Mouse (Mus musculus): ENCODE data around the gene Slc35b4. TPM values are rescaled to one million over a fixed set of nuclear protein-coding genes. Genes with fewer than 3 reads are reported as not detected.

The Slc35b4 gene
- total RNA-seq (2021) = 10 to 100 TPM; 65.4 to 68.6 TPM
- long read RNA-seq, experiment 1, full-length matches to known transcripts = 90 of 108 reads
- long read RNA-seq, experiment 1, partial matches to known transcripts = 1 of 108 reads
- long read RNA-seq, experiment 1, other reads (novel, unspliced or antisense) = 17 of 108 reads
- long read RNA-seq, experiment 2, full-length matches to known transcripts = 80 of 92 reads
- long read RNA-seq, experiment 2, partial matches to known transcripts = 1 of 92 reads
- long read RNA-seq, experiment 2, other reads (novel, unspliced or antisense) = 11 of 92 reads

DNA sequence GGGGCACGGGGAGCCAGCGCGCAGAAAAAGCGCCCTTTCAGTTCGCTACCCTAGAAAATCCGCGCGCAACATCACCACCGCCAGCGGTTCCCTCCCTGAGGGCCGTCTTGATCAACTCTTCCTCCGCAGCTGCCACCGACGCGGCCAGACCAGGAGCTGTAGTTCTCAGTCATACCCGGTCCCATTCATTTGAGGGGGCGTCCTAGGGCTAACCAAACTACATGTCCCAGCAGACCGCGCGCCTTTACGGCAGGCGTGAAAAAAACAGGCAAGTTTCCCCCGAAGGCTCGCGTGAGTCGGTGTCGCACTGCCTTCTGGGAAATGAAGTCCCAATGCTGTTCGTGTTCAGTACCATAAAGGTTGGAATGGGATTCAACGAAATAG, at the start of gene Slc35b4:
Slc35b4 (minus strand) TSS at position 248 of the 384 bp plus-strand sequence.
- H3K4me3 ChIP-seq = peak within 1 kb of the TSS; percentile 87
- intact Hi-C loops (cut with DNase I) = loop anchor here (2.0 kb wide), 1 partner anchor 928 kb away; the partner anchor contains the start of gene Exoc4
- TF ChIP-seq CTCF (IDR thresholded peaks at IDR 0.05) = no peak
- peak; percentile 89 to 93 for DNase-seq (ENCODE audit: extremely low spot score in 1 of 2, low spot score in 2 of 2)
- peak within 1 kb of the TSS; percentile 82 for H3K27ac ChIP-seq

DNA sequence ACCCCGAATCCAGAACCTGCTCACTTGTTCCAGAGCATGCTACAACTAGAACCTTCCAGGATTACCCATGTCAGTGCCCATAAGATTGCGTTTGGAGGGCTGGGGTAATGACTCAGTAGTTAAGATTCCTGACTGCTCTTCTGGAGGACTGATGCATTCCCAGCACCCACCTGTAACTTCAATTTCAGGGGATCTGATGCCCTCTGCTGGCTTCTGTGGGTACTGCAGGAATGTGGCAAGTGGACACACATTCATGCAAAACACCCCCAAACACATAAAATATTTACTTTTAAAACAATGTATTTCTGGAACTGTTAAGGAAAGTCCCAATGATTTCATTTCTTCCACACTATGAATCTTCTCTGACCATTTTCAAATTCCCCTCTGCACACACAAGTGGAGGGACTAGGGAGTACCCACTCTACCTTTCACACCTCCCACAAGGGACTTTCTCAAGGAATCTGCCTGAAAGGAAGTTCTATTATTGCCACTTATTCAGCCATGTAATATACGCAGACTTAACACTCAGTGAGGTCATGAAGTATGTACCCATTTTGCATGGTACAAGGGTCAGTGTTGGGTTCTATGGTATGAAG, 48.2 kb upstream of the Slc35b4 start:
- Histone ChIP-seq H3K27ac (no peak overlapping the region), H3K4me3 (no peak overlapping the region)
- DNase-seq (ENCODE audit: extremely low spot score in 1 of 2, low spot score in 2 of 2) = no peak
- intact Hi-C loops (cut with DNase I) = no loop called here
- peak; percentile 25 for TF ChIP-seq CTCF (IDR thresholded peaks at IDR 0.05)

DNA sequence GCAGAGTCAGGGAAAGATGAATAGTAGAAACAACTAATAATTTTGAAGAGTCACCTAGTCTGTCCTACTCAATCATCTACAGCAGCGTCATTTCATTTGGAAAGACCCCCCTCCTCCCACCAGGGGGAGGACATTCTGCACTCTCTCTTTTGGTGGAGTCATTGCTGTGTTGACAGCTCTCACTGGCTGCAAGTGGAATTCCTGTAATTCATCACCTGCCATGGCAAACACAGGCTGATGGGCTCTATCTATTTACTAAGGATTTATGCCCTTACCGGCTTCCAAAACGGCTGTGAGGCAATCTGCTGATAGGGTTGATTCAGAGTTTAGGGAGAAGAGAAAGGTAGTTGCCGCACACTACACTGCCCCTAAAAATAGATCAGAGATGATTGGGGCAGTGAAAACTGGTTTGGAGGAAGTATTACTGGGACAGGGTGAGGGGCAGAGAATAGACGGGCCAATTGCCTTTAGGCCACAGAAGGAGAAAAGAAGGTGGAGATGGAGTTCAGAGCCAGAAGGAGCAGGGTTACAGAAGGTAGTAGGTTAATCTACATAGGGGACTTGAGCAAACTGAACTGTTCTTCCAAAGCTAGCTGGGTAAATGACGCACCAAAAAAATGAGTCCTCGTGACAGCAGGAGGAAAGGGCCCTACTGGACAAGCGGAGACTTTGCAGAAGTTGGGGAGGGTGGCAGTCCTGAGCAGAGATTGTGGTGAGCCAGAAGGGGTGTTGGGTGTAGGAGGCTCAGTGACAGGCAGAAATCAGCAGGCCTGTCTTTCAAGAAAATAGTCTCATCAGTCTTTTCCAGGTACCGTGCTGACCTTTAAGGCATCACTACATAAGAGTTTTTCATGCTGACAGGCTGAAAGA, 39.8 kb upstream of the Slc35b4 start:
- intact Hi-C loops (cut with DNase I) = no loop called here
- no peak overlapping the region for H3K4me3 ChIP-seq
- no peak for TF ChIP-seq CTCF (IDR thresholded peaks at IDR 0.05)
- DNase-seq (ENCODE audit: extremely low spot score in 1 of 2, low spot score in 2 of 2) = no peak
- H3K27ac ChIP-seq = no peak overlapping the region

DNA sequence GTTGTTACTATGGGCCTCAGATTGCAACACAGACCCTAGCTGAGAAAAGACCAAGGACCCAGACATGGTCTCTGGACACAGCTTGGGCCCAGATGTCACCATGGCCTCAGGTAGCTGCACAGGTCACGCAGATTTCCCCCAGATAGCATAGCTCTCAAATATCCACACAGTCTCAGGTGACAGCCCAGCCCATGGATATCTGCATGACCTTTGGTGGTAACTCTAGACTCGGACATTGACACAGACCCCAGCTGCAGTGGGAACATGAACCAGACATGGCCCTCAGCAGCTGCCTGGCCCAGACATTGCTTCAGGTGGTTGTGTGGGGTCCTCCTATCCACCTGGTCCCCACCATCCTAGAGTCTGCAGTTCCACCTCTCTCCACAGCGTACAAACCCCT, 28.8 kb upstream of the Slc35b4 start:
- intact Hi-C loops (cut with DNase I) = loop anchor here (1.0 kb wide), 1 partner anchor 72 kb away; no protein-coding TSS in a partner anchor
- Histone ChIP-seq H3K27ac (no peak overlapping the region), H3K4me3 (no peak overlapping the region)
- no peak for DNase-seq (ENCODE audit: extremely low spot score in 1 of 2, low spot score in 2 of 2)
- no peak for TF ChIP-seq CTCF (IDR thresholded peaks at IDR 0.05)

DNA sequence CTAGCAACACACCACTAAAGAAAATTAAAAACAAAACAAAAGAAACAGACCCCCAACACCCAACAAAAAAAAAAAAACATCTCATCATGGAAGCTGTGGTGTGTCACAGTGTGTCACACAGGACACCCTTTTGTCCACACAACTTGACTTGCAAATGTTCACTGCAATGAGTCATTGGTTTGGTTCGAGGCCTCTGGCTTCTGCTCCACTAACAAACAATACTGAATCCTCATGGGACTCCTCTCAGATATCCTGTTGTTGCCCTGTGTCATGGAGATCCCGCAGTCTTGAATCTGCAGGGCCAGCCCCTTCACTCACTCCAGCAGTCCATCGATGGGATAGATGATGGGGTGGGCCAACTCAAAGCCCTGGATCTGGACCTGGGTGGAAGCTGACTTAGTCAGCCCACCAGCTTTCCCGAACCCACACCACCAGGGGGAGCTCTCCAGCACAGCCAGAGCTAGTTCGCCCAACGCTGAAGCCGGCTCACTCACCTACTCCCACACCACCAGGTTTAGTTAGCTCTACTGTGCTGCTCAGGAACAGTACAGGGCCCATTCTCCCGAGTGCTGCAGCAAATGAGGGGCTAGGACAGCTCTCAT, 28.2 kb upstream of the Slc35b4 start:
- peak; percentile 64 for TF ChIP-seq CTCF (IDR thresholded peaks at IDR 0.05)
- intact Hi-C loops (cut with DNase I) = loop anchor here (1.0 kb wide), 1 partner anchor 72 kb away; no protein-coding TSS in a partner anchor
- H3K4me3 ChIP-seq = no peak overlapping the region
- H3K27ac ChIP-seq = no peak overlapping the region
- DNase-seq (ENCODE audit: extremely low spot score in 1 of 2, low spot score in 2 of 2) = peak; percentile 51 to 73

DNA sequence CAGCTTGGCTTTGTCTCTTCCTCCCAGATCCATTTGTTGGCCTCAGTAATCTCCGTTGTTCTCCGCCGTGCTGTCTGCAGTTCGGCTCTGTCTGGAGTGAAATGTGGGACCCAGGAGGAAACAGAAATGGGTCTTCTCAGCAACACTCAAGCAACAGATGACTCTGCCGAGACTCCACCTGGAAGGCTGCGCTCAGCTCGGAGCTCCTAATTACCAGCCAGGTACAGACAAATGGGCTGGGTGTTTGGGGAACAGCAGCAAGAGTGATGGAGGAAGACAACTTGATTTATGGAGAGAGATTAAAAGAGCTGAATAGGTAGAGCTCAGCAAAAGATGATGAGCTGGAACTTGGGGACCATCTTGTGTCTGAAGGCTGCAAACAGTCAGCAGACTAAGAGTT, 26.6 kb upstream of the Slc35b4 start:
- intact Hi-C loops (cut with DNase I) = no loop called here
- no peak for TF ChIP-seq CTCF (IDR thresholded peaks at IDR 0.05)
- H3K27ac ChIP-seq = no peak overlapping the region
- DNase-seq (ENCODE audit: extremely low spot score in 1 of 2, low spot score in 2 of 2) = no peak
- no peak overlapping the region for H3K4me3 ChIP-seq

DNA sequence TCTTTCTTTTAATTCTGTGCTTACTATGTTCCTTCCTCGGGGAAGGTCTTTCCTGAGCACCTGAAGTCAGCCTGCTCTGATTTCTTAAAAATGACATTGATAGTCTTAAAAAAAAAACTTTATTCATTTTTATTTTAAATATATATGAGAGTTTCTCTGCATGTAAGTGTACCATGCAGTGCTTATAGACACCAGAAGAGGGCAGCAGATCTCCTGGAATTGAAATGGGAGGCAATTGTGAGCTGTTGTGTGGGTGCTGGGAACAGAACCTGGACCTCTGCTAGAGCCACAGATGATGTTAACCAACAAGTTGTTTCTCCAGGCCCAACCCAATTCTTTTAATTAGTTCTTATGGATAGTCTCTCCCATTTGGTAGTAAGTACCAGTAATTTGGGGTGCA, 18.1 kb upstream of the Slc35b4 start:
- intact Hi-C loops (cut with DNase I) = no loop called here
- no peak overlapping the region for H3K4me3 ChIP-seq
- TF ChIP-seq CTCF (IDR thresholded peaks at IDR 0.05) = peak; percentile 30
- no peak overlapping the region for H3K27ac ChIP-seq
- no peak for DNase-seq (ENCODE audit: extremely low spot score in 1 of 2, low spot score in 2 of 2)

DNA sequence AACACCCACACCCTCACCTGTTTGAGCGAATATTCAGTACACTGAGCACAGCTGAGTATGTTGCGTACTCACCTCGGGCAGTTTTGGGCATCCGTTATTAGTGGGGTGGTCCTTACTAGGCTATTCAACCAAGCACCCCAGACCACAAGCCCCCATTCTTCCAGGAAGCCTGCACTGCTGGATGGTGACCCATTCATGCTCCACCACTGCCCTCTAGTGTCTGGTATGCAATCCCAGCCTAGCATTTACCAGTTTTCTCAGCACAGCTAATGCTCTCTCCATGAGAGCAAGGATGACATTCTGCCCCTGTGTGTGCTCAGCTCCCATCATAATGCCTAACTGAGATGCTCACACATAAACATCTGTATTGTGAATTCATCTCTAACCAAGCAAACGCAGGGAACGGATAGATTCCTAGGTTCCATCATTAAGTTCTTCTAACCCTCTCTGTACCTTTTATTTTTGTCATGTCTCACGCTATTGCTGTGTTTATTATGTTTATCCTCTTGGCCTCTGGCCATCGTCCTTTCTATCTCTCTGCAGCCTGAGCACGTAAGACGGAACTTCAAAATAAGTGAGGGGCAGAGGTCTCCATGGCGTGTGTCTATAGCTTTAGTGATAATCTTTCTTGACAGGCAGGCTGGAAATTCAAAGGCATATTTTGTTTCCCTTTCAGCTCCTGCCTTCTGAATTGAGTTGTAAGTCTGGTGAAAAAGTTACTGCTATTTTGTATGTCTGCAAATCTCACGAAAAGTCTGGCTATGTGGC, 17.0 kb upstream of the Slc35b4 start:
- H3K27ac ChIP-seq = no peak overlapping the region
- H3K4me3 ChIP-seq = no peak overlapping the region
- intact Hi-C loops (cut with DNase I) = no loop called here
- peak; percentile 86 for TF ChIP-seq CTCF (IDR thresholded peaks at IDR 0.05)
- peak; percentile 51 to 59 for DNase-seq (ENCODE audit: extremely low spot score in 1 of 2, low spot score in 2 of 2)

DNA sequence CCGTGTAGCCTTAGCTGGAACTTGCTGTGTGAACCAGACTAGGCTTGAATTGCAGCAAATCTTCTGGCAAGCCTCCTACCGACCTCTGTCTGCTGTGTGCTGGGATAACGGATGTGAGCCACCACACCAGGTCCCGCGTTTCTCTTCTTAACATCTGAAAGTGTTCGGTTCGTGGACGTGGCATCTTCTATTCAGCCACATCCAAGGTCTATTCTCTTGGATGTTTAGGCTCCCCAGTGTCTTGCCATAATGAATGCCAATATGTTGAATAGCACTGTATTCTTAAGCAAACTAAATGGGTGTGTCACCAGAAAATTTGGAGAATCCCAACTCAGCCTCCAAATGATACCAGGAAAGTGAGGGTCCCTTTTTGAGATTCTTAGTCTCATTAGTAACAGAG, 14.5 kb upstream of the Slc35b4 start:
- H3K27ac ChIP-seq = no peak overlapping the region
- intact Hi-C loops (cut with DNase I) = no loop called here

DNA sequence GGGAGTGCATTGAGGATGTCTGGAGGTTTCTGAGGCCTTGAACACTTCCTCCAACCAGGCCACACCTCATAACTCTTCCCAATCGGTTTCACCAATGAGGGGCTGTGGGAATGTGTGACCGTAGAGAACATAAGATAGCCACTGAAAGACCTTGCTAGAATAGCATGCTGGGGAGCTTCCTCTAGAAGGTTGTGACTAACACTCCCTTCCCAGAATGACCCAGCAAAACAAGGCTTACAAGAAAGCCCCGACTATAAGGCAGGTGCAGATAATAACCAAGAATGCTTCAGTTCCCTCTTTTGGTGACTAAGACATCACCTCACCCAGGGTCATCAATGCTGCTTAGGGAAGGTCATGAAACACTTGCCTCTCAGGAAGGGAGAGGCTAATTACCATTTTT, 12.6 kb upstream of the Slc35b4 start:
- no peak overlapping the region for H3K27ac ChIP-seq
- TF ChIP-seq CTCF (IDR thresholded peaks at IDR 0.05) = no peak
- DNase-seq (ENCODE audit: extremely low spot score in 1 of 2, low spot score in 2 of 2) = no peak
- H3K4me3 ChIP-seq = no peak overlapping the region
- intact Hi-C loops (cut with DNase I) = no loop called here

More for the DNA sequence above, 14.5 kb upstream of the Slc35b4 start:
- no peak for DNase-seq (ENCODE audit: extremely low spot score in 1 of 2, low spot score in 2 of 2)
- no peak overlapping the region for H3K4me3 ChIP-seq
- no peak for TF ChIP-seq CTCF (IDR thresholded peaks at IDR 0.05)

DNA sequence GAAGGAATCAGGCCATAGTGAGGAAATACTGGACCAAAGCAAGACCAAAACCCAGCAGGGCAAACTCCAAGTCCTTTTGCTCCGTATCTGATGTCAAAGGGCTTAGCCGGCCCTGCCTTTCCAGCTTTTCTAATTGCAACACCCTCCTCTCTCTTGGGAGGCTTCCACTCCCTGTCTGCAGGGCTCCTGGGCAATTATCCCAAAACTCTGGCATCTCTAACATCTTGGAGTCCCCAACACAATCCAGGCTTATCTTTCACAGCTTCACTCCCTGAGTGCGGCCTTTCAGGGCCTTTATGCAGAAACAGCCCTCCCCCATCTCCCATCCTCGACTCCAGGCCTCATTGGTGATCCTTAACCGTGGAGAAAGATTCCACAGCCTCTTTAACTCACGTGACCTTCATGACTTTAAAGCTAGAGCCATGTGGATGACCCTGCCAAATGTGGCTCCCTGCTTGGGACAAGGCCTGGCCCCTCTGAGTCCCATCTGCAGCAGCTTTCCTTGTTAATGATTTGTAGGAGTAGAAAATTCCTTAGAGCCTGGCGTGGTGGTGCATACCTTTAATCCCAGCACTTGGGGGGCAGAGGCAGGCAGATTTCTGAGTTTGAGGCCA, 11.2 kb upstream of the Slc35b4 start:
- no peak for TF ChIP-seq CTCF (IDR thresholded peaks at IDR 0.05)
- intact Hi-C loops (cut with DNase I) = no loop called here
- DNase-seq (ENCODE audit: extremely low spot score in 1 of 2, low spot score in 2 of 2) = no peak
- no peak overlapping the region for H3K27ac ChIP-seq
- no peak overlapping the region for H3K4me3 ChIP-seq
